Comparison of ENCODE assay signal across 13 mouse cellular contexts in the genomic region with DNA sequence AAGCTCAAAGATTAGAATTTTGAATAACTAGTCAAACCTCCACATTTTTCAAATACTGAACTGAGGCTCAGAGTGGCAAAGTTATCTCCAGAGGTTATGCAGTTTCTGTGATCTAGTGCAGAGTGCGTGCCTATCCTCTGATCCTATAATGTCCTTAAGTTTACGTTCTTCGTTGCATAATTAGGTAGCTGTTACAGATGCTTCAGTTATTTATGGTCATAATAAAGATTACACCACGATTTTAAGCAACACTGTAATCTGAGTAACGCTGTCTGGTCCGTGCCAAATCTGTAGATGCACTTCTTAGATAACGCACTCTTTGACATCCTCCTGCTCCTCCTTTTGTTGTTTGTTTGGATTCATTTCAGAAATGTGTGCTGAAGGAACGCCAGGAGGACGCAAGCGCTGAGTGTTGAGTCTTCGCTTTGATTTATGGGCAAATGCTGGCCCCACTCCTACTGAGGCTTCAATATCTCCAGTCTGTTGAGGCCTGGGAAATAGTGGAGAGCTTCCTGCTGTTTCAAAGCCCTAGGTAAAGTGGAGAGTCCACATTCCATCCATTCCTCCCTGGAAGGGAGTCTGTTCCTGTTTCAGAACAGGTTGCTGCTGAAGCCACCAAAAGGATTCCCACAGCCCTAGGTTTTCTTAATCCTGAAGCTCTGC. TPM values are rescaled to one million over a fixed set of nuclear protein-coding genes. Genes with fewer than 3 reads are reported as not detected.
DNase-seq lines count a peak whose midpoint lies in the region; ATAC-seq and TF ChIP-seq lines count a peak whose summit lies in the region.
"Had no signal": no experiment of that assay in that cellular context is flagged by ENCODE, and none has a peak within 500 bp of the region (broad histone marks: within the 10 kb centered on the region; RNA-seq: fewer than 3 reads in every experiment).

No protein-coding gene starts in this region.

- no peaks in the 10 kb centered on the region for H3K9me3 ChIP-seq in intestine, postnatal 0 days (ENCODE audit: control insufficient read depth)
- 0 out of 2 replicates have a peak, but pooled peaks cover 3% of the 10 kb centered on the region for H3K9me3 ChIP-seq in forebrain, embryonic 13.5 days (replicated peaks)
- H3K9me3 ChIP-seq: hindbrain, embryonic 10.5 days had no signal

- H3ac ChIP-seq in myocyte (ENCODE audit: control insufficient read depth, insufficient read length), result no peak overlapping the region

- H3K27ac ChIP-seq in intestine, postnatal 0 days (ENCODE audit: low read depth, low read length), result no peak overlapping the region
- H3K27ac ChIP-seq in forebrain, embryonic 13.5 days, result no peak overlapping the region
- H3K27ac ChIP-seq: embryonic facial prominence, embryonic 12.5 days; hindbrain, embryonic 10.5 days had no signal

- H3K4me1 ChIP-seq in intestine, postnatal 0 days (replicated peaks; ENCODE audit: control insufficient read depth, insufficient read depth, low read length), result no peaks in the 10 kb centered on the region
- no peaks in the 10 kb centered on the region for H3K4me1 ChIP-seq in forebrain, embryonic 13.5 days
- H3K4me1 ChIP-seq: embryonic facial prominence, embryonic 12.5 days; hindbrain, embryonic 10.5 days had no signal

- no peaks in the 10 kb centered on the region for H3K36me3 ChIP-seq in intestine, postnatal 0 days (ENCODE audit: control insufficient read depth, insufficient read depth)
- H3K36me3 ChIP-seq in myocyte (ENCODE audit: control insufficient read depth, insufficient read depth), result no peaks in the 10 kb centered on the region
- no peaks in the 10 kb centered on the region for H3K36me3 ChIP-seq in forebrain, embryonic 13.5 days (ENCODE audit: poor library complexity, severe bottlenecking)
- H3K36me3 ChIP-seq: embryonic facial prominence, embryonic 12.5 days; hindbrain, embryonic 10.5 days had no signal

- peak; percentile 28 for DNase-seq in embryo, embryonic 10 days (ENCODE audit: low spot score)
- DNase-seq in embryo, embryonic 10.5 days (ENCODE audit: low spot score), result no peak
- DNase-seq in R1 (ENCODE audit: low read depth, low spot score), result peak; percentile 79
- DNase-seq: gastrocnemius, postnatal 10 days; layer of hippocampus, adult 9-11 months had no signal

- no peak for ATAC-seq in intestine, postnatal 0 days
- ATAC-seq in forebrain, embryonic 13.5 days, result no peak
- no peak for ATAC-seq in erythroblast, adult 5-6 weeks (replicated peaks; ENCODE audit: low FRiP score, poor library complexity, severe bottlenecking)
- no peak for ATAC-seq in megakaryocyte progenitor cell, adult 5-6 weeks (replicated peaks; ENCODE audit: poor library complexity)

- H3K4me3 ChIP-seq in intestine, postnatal 0 days (ENCODE audit: low read depth, low read length), result no peak overlapping the region
- no peak overlapping the region for H3K4me3 ChIP-seq in myocyte
- H3K4me3 ChIP-seq in forebrain, embryonic 13.5 days, result no peak overlapping the region
- H3K4me3 ChIP-seq: embryonic facial prominence, embryonic 12.5 days; hindbrain, embryonic 10.5 days had no signal

- H3K4me2 ChIP-seq in intestine, postnatal 0 days (replicated peaks; ENCODE audit: low read depth), result 0 out of 2 replicates have a peak overlapping the region, but pooled peaks have one; percentile 2
- H3K4me2 ChIP-seq in myocyte (ENCODE audit: low read depth), result peak overlapping the region; percentile 69
- no peak overlapping the region for H3K4me2 ChIP-seq in forebrain, embryonic 13.5 days
- H3K4me2 ChIP-seq: embryonic facial prominence, embryonic 12.5 days; liver, embryonic 11.5 days had no signal

- no peak for TF ChIP-seq POLR2A in myocyte (IDR thresholded peaks at IDR 0.05; ENCODE audit: insufficient read length, low read depth)

- WGBS in intestine, postnatal 0 days, result 17% methylated on average over 11 of the region's 11 CpGs
- WGBS in forebrain, embryonic 13.5 days, result 79% methylated on average over 11 of the region's 11 CpGs

- no peak overlapping the region for H3K9ac ChIP-seq in intestine, postnatal 0 days (ENCODE audit: low read depth, low read length)
- no peak overlapping the region for H3K9ac ChIP-seq in forebrain, embryonic 13.5 days
- H3K9ac ChIP-seq: embryonic facial prominence, embryonic 12.5 days had no signal

- H3K27me3 ChIP-seq in intestine, postnatal 0 days (replicated peaks; ENCODE audit: control insufficient read depth, insufficient read depth, low read length), result no peaks in the 10 kb centered on the region
- no peaks in the 10 kb centered on the region for H3K27me3 ChIP-seq in myocyte (ENCODE audit: control insufficient read depth, insufficient read depth, insufficient read length)
- no peaks in the 10 kb centered on the region for H3K27me3 ChIP-seq in forebrain, embryonic 13.5 days
- H3K27me3 ChIP-seq: embryonic facial prominence, embryonic 12.5 days had no signal

- H3K79me2 ChIP-seq in myocyte (ENCODE audit: control insufficient read depth, insufficient read depth), result no peaks in the 10 kb centered on the region

- TF ChIP-seq CTCF in intestine, postnatal 0 days (IDR thresholded peaks at IDR 0.05; ENCODE audit: low read depth), result no peak

TF ChIP-seq in myocyte, 11 proteins besides CTCF, POLR2A, EP300 and RAD21:
- TF ChIP-seq CEBPB (IDR thresholded peaks at IDR 0.05; ENCODE audit: insufficient read depth, poor library complexity, severe bottlenecking), result peak; percentile 80
- no peak for TF ChIP-seq REST (IDR thresholded peaks at IDR 0.05; ENCODE audit: insufficient read depth, insufficient read length)

RNA-seq across cellular contexts. Expression of a gene that starts 32.2 kb away (rescaled TPM):
- polyA plus RNA-seq in intestine, postnatal 0 days (2015; fragmentation: Nextera tagmentation; extraction: Ambion mirVana), result 1.0 TPM in 2 replicates
- polyA plus RNA-seq in myocyte (2012; fragmentation: generic; extraction: Trizol), result 9.9 TPM
- 1.1 TPM in 2 replicates for polyA plus RNA-seq in forebrain, embryonic 13.5 days (2015; fragmentation: Nextera tagmentation; extraction: Ambion mirVana)
- not detected in 2 replicates for total RNA-seq in erythroblast, adult 5-6 weeks (2015; ENCODE audit: low replicate concordance)
- total RNA-seq in erythroblast, adult 5-6 weeks (2017; ENCODE audit: low replicate concordance), result not detected in 2 replicates
- total RNA-seq in megakaryocyte progenitor cell, adult 5-6 weeks (2015), result not detected in 2 replicates
- not detected in 2 replicates for total RNA-seq in megakaryocyte progenitor cell, adult 5-6 weeks (2017)
